Mouse (Mus musculus): ENCODE measurements around the gene Abo.

DNA sequence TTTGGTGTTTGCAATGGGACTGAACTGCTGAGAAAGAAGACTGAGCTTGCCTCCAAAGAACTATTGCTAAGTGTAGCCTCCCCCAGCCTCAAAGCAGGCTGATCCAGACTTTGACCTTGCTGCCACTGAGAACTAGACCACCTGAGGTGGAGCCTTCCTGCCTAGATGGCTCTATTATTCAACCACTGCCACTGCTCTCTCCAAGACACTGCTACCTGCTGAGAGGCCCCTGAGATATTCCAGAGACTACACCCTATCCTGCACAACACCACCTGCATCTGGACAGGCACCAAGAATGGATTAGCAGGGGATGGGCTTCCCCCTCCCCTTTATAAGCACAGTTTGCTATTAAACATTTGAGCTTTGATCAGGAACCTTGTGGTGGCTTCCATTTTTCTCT, 13.8 kb upstream of the Abo start:
- TF ChIP-seq FLI1 (IDR thresholded peaks at IDR 0.05; ENCODE audit: low read length) (no peak), GATA1 (IDR thresholded peaks at IDR 0.05; ENCODE audit: borderline replicate concordance, low read length) (no peak)

Measured in megakaryocyte, embryonic 14.5 days (primary cell).